Mouse (Mus musculus): ENCODE data around the gene Shisal1. TPM values are rescaled to one million over a fixed set of nuclear protein-coding genes. Genes with fewer than 3 reads are reported as not detected.

Shisal1 gene
- polyA plus RNA-seq, 1 experiment from 2014 or later = 1.9 TPM

DNA sequence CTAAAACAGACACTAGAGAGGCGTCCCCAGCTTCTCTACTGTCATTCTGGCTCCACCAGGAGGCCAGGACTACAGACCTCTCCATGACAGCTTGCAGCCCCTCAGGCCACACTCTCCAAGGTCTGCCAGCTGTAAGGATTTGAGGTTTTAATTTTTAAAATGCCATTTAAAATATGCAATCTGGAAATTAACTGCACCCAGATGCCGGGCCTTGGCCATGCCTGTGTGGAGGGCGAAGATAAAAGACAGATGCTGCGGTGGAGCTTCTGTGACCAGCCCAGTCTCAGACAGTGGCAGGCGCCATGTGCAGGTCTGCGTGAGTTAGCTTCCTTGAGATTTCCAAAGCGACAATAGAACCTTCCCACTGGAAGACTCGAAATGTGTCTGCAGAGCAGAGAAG, 36.8 kb downstream of the Shisal1 start:
- Histone ChIP-seq H3K9ac (replicated peaks; ENCODE audit: low read length) (no peak overlapping the region), H3K4me3 (ENCODE audit: low read length) (no peak overlapping the region), H3K4me2 (replicated peaks; ENCODE audit: low read depth, low read length) (no peak overlapping the region), H3K27ac (ENCODE audit: low read length) (no peak overlapping the region), H3K9me3 (ENCODE audit: low read length) (no peaks in the 10 kb centered on the region), H3K27me3 (ENCODE audit: insufficient read depth, low read length) (no peaks in the 10 kb centered on the region), H3K36me3 (ENCODE audit: insufficient read depth, low read length) (no peaks in the 10 kb centered on the region), H3K4me1 (ENCODE audit: insufficient read depth, low read length) (peaks cover 7% of the 10 kb centered on the region; the same call in 1 of the 2 replicates)
- 78% methylated on average over 8 of the region's 8 CpGs for WGBS
- ATAC-seq (ENCODE audit: low FRiP score, low TSS enrichment) = no peak

DNA sequence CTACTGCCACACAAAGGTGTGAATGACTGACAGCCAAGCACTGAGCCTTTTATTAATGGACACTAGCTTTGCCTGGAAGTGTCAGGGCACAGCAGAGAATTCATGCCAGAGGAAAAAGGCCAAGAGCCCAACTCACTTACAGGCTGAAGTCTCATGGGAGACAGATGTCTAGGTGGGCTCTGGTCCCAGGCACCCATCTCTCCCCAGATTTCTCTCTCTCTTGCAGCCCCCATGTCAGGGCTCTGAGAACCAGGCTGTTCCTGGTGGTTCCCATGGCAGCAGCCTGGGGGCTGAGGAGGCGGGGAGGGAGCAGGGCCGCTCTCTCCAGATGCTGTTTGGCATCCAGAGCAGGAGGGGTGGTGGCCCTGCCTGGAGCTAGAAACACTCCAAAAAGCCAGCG, 38.3 kb downstream of the Shisal1 start:
- no peak overlapping the region for H3K4me3 ChIP-seq (ENCODE audit: low read length)
- ATAC-seq (ENCODE audit: low FRiP score, low TSS enrichment) = no peak
- H3K36me3 ChIP-seq (ENCODE audit: insufficient read depth, low read length) = no peaks in the 10 kb centered on the region
- no peak overlapping the region for H3K27ac ChIP-seq (ENCODE audit: low read length)
- 67% methylated on average over 3 of the region's 3 CpGs for WGBS
- H3K27me3 ChIP-seq (ENCODE audit: insufficient read depth, low read length) = no peaks in the 10 kb centered on the region
- no peak overlapping the region for H3K9ac ChIP-seq (replicated peaks; ENCODE audit: low read length)
- no peak overlapping the region for H3K4me2 ChIP-seq (replicated peaks; ENCODE audit: low read depth, low read length)
- peaks cover 7% of the 10 kb centered on the region; the same call in 1 of the 2 replicates for H3K4me1 ChIP-seq (ENCODE audit: insufficient read depth, low read length)
- H3K9me3 ChIP-seq (ENCODE audit: low read length) = no peaks in the 10 kb centered on the region

DNA sequence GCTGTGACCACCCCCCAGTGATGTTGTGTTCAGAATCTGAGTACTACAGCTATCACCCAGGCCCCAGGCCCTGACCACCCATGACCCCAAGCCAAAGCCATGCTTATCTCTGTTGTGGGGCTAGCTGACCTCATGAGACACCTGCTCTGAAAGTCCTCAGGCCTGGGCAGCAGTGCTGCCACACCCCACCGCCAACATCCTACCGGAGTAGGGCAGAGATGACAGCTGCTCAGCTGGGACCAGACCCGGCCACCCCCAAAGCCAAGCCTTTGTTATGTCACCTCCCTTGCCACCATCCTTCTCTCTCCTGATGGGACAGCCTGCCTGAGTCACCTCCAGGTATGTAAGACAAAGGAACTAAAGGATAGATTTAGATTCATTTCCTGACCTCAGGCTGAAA, 41.1 kb downstream of the Shisal1 start:
- Histone ChIP-seq H3K27me3 (ENCODE audit: insufficient read depth, low read length) (no peaks in the 10 kb centered on the region), H3K36me3 (ENCODE audit: insufficient read depth, low read length) (no peaks in the 10 kb centered on the region), H3K9ac (replicated peaks; ENCODE audit: low read length) (no peak overlapping the region), H3K9me3 (ENCODE audit: low read length) (no peaks in the 10 kb centered on the region), H3K27ac (ENCODE audit: low read length) (no peak overlapping the region), H3K4me1 (ENCODE audit: insufficient read depth, low read length) (peaks cover 6% of the 10 kb centered on the region), H3K4me2 (replicated peaks; ENCODE audit: low read depth, low read length) (no peak overlapping the region), H3K4me3 (ENCODE audit: low read length) (no peak overlapping the region)
- 93% methylated on average over 3 of the region's 3 CpGs for WGBS
- ATAC-seq (ENCODE audit: low FRiP score, low TSS enrichment) = no peak

DNA sequence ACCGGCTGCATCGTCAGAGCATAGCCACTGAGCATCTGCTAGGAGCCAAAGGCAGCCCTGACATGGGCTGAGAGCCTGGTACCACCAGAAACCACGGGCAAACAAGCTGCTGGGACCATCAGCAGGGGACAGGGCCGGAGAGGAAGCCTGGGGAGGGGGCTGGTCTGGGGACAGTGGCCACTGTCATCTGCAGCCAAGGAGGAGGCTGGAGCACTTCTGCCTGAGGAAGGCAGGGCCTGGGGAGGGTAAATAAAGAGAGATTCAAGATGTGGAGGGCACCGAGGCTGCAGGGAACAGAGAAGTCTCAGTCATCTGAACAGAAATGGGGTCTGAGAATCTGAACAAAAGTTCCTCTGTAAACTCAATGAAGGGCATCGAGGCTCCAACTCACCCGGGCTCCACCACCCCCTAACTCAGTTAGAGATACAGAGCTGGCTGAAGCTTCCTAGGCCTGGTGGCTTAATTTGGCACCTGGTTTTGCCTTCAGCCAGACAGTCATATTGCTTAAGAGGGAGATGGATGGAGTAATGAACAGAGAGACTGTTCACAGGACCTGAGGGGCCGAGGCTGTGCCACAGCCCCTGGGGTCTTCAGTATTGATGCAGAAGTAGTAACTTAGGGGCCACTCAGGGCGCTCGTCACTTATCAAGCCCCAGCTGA, 43.3 kb downstream of the Shisal1 start:
- H3K4me2 ChIP-seq (replicated peaks; ENCODE audit: low read depth, low read length) = no peak overlapping the region
- H3K9ac ChIP-seq (replicated peaks; ENCODE audit: low read length) = no peak overlapping the region
- no peak overlapping the region for H3K27ac ChIP-seq (ENCODE audit: low read length)
- no peaks in the 10 kb centered on the region for H3K9me3 ChIP-seq (ENCODE audit: low read length)
- 68% methylated on average over 10 of the region's 10 CpGs for WGBS
- H3K4me3 ChIP-seq (ENCODE audit: low read length) = no peak overlapping the region
- no peaks in the 10 kb centered on the region for H3K36me3 ChIP-seq (ENCODE audit: insufficient read depth, low read length)
- H3K4me1 ChIP-seq (ENCODE audit: insufficient read depth, low read length) = peaks cover 12% of the 10 kb centered on the region
- no peak for ATAC-seq (ENCODE audit: low FRiP score, low TSS enrichment)
- H3K27me3 ChIP-seq (ENCODE audit: insufficient read depth, low read length) = no peaks in the 10 kb centered on the region

DNA sequence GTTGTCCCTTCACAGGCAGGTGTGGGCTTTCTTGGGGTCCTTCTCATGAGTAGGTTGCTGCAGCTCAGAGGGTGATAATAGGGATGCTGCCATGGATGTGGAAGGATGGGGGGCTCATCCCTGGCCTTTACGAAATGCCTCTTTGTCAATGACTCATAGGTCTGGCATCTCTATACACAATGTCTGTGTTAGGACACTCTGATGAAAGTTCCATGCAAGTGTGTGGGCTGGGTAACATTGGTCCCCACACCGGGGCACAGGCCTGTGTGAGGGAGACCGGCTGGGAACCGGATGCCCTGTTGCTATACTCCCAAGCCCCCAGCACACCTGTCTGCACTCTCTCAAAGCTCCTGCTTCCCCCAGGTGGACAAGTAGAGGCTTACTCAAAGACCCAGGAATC, 48.3 kb downstream of the Shisal1 start:
- Histone ChIP-seq H3K36me3 (ENCODE audit: insufficient read depth, low read length) (no peaks in the 10 kb centered on the region), H3K4me2 (replicated peaks; ENCODE audit: low read depth, low read length) (no peak overlapping the region), H3K4me3 (ENCODE audit: low read length) (no peak overlapping the region), H3K27me3 (ENCODE audit: insufficient read depth, low read length) (no peaks in the 10 kb centered on the region), H3K4me1 (ENCODE audit: insufficient read depth, low read length) (peaks cover 39% of the 10 kb centered on the region), H3K9ac (replicated peaks; ENCODE audit: low read length) (no peak overlapping the region), H3K27ac (ENCODE audit: low read length) (no peak overlapping the region), H3K9me3 (ENCODE audit: low read length) (no peaks in the 10 kb centered on the region)
- WGBS = 80% methylated on average over 4 of the region's 4 CpGs
- ATAC-seq (ENCODE audit: low FRiP score, low TSS enrichment) = no peak

DNA sequence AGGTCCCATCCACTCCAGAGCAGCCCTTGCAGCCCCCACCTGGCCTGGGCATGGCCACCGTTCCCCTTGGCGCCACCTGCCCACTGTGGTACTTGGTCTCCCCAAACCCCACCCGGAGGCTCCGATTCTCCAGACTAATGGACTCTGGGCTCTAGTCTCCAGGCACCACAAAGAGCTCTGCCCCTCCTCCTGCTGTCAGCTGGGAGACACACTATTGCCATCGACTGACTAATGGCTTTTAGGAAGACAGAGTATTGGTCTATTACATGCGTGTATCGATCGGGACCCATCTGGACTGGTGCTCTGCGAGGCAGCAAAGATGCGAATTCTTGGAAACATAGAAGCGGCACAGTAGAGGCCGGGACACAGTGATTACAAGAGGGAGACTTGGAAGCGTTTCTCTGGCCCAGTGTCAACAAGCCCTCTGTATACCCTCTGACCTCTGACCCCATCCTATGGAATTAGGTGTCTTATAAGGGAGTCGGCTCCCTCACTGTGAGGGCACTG, 49.2 kb downstream of the Shisal1 start:
- Histone ChIP-seq H3K36me3 (ENCODE audit: insufficient read depth, low read length) (no peaks in the 10 kb centered on the region), H3K9ac (replicated peaks; ENCODE audit: low read length) (no peak overlapping the region), H3K27me3 (ENCODE audit: insufficient read depth, low read length) (no peaks in the 10 kb centered on the region), H3K9me3 (ENCODE audit: low read length) (no peaks in the 10 kb centered on the region), H3K4me3 (ENCODE audit: low read length) (no peak overlapping the region), H3K4me2 (replicated peaks; ENCODE audit: low read depth, low read length) (no peak overlapping the region), H3K4me1 (ENCODE audit: insufficient read depth, low read length) (peaks cover 43% of the 10 kb centered on the region), H3K27ac (ENCODE audit: low read length) (no peak overlapping the region)
- WGBS = 69% methylated on average over 14 of the region's 14 CpGs
- no peak for ATAC-seq (ENCODE audit: low FRiP score, low TSS enrichment)

DNA sequence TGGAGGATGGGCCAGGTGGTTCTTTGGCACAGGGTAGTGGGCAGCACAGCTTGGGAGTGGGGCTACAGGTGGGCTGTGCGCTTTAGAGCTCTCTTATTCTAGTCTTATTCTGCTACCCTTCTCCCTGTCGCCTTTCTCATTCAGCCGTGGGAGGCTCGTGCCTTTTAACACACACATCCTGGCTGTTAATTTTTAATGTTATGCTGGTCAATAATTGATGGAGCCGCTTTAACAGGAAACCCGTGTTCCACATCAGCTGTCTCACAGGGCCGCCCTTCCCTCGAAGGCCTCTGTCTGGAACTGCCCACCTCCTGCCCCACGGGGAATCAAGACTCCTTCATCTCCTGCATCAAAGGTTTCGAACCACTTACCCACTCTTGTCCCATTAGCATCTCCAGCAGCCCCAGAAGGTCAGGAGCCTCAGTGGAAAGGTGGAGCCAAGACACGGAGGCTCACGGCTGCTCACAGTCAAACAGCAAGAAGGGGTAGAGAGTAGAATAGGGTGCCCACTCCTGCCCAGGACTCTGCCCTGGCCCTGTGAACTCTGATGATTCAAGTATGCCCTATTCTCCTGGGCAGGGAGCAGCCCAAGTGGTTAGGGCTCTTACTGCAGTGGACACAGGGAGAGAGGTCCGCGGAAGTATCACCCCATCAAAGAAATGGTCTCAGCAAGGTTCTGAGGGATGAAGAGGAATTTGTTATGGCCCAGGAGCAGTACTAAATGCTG, 51.4 kb downstream of the Shisal1 start:
- Histone ChIP-seq H3K4me3 (ENCODE audit: low read length) (no peak overlapping the region), H3K27ac (ENCODE audit: low read length) (peak overlapping the region; percentile 87), H3K9ac (replicated peaks; ENCODE audit: low read length) (no peak overlapping the region), H3K36me3 (ENCODE audit: insufficient read depth, low read length) (no peaks in the 10 kb centered on the region), H3K9me3 (ENCODE audit: low read length) (no peaks in the 10 kb centered on the region), H3K27me3 (ENCODE audit: insufficient read depth, low read length) (no peaks in the 10 kb centered on the region), H3K4me1 (ENCODE audit: insufficient read depth, low read length) (peaks cover 35% of the 10 kb centered on the region), H3K4me2 (replicated peaks; ENCODE audit: low read depth, low read length) (0 out of 2 replicates have a peak overlapping the region, but pooled peaks have one; percentile 2)
- 25% methylated on average over 14 of the region's 14 CpGs for WGBS
- peak; percentile 76 for ATAC-seq (ENCODE audit: low FRiP score, low TSS enrichment)

DNA sequence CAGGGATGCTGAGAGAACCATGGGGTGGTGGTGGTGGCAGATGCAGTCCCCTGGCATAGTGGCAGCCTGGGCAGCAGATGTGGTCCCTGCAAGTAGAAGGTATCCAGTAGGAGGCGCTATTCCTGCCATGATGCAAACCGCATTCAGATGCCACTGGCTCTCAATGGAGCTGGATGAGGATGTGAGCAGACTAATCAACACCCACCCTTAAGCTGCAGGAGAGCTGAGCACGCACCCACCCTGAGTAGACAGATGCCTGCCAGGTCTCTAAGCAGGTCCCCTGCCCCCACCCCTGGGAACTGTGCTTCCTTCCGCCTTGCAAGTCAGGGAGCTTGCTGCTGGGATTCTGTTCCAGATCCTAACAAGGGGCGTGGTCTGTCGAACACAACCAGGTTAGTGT, 53.6 kb downstream of the Shisal1 start:
- H3K27ac ChIP-seq (ENCODE audit: low read length) = no peak overlapping the region
- no peak overlapping the region for H3K4me3 ChIP-seq (ENCODE audit: low read length)
- H3K4me2 ChIP-seq (replicated peaks; ENCODE audit: low read depth, low read length) = no peak overlapping the region
- peaks cover 31% of the 10 kb centered on the region for H3K4me1 ChIP-seq (ENCODE audit: insufficient read depth, low read length)
- no peak overlapping the region for H3K9ac ChIP-seq (replicated peaks; ENCODE audit: low read length)
- H3K9me3 ChIP-seq (ENCODE audit: low read length) = no peaks in the 10 kb centered on the region
- ATAC-seq (ENCODE audit: low FRiP score, low TSS enrichment) = no peak
- no peaks in the 10 kb centered on the region for H3K27me3 ChIP-seq (ENCODE audit: insufficient read depth, low read length)
- H3K36me3 ChIP-seq (ENCODE audit: insufficient read depth, low read length) = no peaks in the 10 kb centered on the region
- WGBS = 47% methylated on average over 6 of the region's 6 CpGs

DNA sequence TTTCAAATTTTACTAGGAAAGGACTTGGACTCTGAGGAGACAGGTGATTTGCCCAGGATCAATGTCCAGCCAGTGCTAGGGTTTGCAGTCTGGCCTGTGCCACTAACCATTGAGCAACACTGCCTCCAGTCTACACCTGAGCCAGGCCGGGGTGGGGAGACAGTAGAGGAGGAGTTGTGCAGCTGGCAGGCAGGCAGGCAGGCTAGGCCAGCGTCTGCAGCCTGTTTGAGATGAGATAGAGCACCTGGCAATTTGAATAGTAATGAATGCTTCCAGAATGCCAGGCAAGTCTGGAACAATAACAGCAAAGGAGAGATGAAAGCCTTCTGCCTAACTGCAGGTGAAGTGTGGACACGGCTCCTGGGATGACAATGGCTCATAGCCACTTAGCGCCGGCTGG, 54.1 kb downstream of the Shisal1 start:
- Histone ChIP-seq H3K27ac (ENCODE audit: low read length) (peak overlapping the region; percentile 39; the same call in 1 of the 2 replicates), H3K4me3 (ENCODE audit: low read length) (no peak overlapping the region), H3K4me2 (replicated peaks; ENCODE audit: low read depth, low read length) (no peak overlapping the region), H3K27me3 (ENCODE audit: insufficient read depth, low read length) (no peaks in the 10 kb centered on the region), H3K4me1 (ENCODE audit: insufficient read depth, low read length) (peaks cover 31% of the 10 kb centered on the region), H3K9ac (replicated peaks; ENCODE audit: low read length) (no peak overlapping the region), H3K9me3 (ENCODE audit: low read length) (peaks cover 4% of the 10 kb centered on the region), H3K36me3 (ENCODE audit: insufficient read depth, low read length) (no peaks in the 10 kb centered on the region)
- ATAC-seq (ENCODE audit: low FRiP score, low TSS enrichment) = no peak
- 49% methylated on average over 5 of the region's 5 CpGs for WGBS

DNA sequence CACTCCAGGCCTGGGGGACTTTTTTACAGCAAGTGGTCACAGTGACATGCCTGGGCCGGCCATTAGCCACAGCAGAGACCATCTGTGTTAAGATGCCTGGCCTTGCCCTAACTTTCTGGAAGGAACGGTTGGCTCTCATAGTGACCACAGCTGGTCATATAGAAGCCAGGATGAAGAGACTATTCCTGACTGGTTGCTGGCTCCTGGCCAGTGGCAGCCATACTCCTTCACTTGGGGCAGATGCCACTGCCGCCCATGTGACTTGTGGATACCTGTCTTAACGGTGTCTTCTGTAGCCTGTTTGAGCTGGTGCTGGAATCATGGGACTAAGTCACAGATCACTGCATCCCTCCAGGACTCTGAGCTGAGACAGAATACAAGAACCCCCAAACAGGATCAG, 54.8 kb downstream of the Shisal1 start:
- no peak for ATAC-seq (ENCODE audit: low FRiP score, low TSS enrichment)
- H3K9me3 ChIP-seq (ENCODE audit: low read length) = peaks cover 10% of the 10 kb centered on the region
- no peak overlapping the region for H3K9ac ChIP-seq (replicated peaks; ENCODE audit: low read length)
- H3K27me3 ChIP-seq (ENCODE audit: insufficient read depth, low read length) = no peaks in the 10 kb centered on the region
- no peak overlapping the region for H3K4me3 ChIP-seq (ENCODE audit: low read length)
- H3K4me1 ChIP-seq (ENCODE audit: insufficient read depth, low read length) = peaks cover 31% of the 10 kb centered on the region
- 88% methylated on average over 4 of the region's 4 CpGs for WGBS
- no peak overlapping the region for H3K4me2 ChIP-seq (replicated peaks; ENCODE audit: low read depth, low read length)
- H3K27ac ChIP-seq (ENCODE audit: low read length) = no peak overlapping the region
- H3K36me3 ChIP-seq (ENCODE audit: insufficient read depth, low read length) = no peaks in the 10 kb centered on the region

All from kidney, embryonic 16.5 days (tissue).